Mouse (Mus musculus) spleen, adult 12 weeks (tissue): ENCODE results near the gene Fam178b.
"Not testable (repeated sequence)": the region's sequence is repeated elsewhere in the genome, so short reads cannot be mapped to it uniquely, and the experiment has no call there.

ENCODE experiments used
- DNase-seq: peaks from one replicate; pipeline ENCODE4 v3.0.0; 2022; ENCODE audit warnings: low spot score

Gene Fam178b

GRCm38 (mm10) chr1:36671260-36671659 is 11.7 kb downstream of the Fam178b start:
- DNase-seq = no peak

- DNase-seq = no peak
Measured at GRCm38 (mm10) chr1:36670256-36670655, 12.7 kb downstream of the Fam178b start.

GRCm38 (mm10) chr1:36668007-36668406 is 15.0 kb downstream of the Fam178b start:
- DNase-seq = not testable (repeated sequence)

GRCm38 (mm10) chr1:36665934-36666333 is 17.0 kb downstream of the Fam178b start:
- no peak for DNase-seq

- no peak for DNase-seq
Measured at GRCm38 (mm10) chr1:36665165-36665723, 17.7 kb downstream of the Fam178b start.

GRCm38 (mm10) chr1:36664457-36664856 is 18.5 kb downstream of the Fam178b start:
- DNase-seq = no peak

GRCm38 (mm10) chr1:36658621-36659399 is 24.2 kb downstream of the Fam178b start:
- no peak for DNase-seq

GRCm38 (mm10) chr1:36657658-36658415 is 25.1 kb downstream of the Fam178b start:
- DNase-seq = no peak

GRCm38 (mm10) chr1:36656233-36656632 is 26.8 kb downstream of the Fam178b start:
- no peak for DNase-seq

GRCm38 (mm10) chr1:36655039-36655438 is 27.9 kb downstream of the Fam178b start:
- no peak for DNase-seq

- DNase-seq = no peak
Measured at GRCm38 (mm10) chr1:36647631-36648030, 35.4 kb downstream of the Fam178b start.

- DNase-seq = no peak
Measured at GRCm38 (mm10) chr1:36646285-36646684, 36.7 kb downstream of the Fam178b start.

- no peak for DNase-seq
Measured at GRCm38 (mm10) chr1:36644615-36645007, 38.4 kb downstream of the Fam178b start.

- DNase-seq = no peak
Measured at GRCm38 (mm10) chr1:36643957-36644614, 38.9 kb downstream of the Fam178b start.

- DNase-seq = no peak
Measured at GRCm38 (mm10) chr1:36635826-36636485, 47.0 kb downstream of the Fam178b start.

GRCm38 (mm10) chr1:36634940-36635339 is 48.0 kb downstream of the Fam178b start:
- no peak for DNase-seq

- no peak for DNase-seq
Measured at GRCm38 (mm10) chr1:36633920-36634319, 49.1 kb downstream of the Fam178b start.

GRCm38 (mm10) chr1:36632846-36633245 is 50.1 kb downstream of the Fam178b start:
- no peak for DNase-seq

- no peak for DNase-seq
Measured at GRCm38 (mm10) chr1:36632090-36632489, 50.9 kb downstream of the Fam178b start.

GRCm38 (mm10) chr1:36631391-36631790 is 51.6 kb downstream of the Fam178b start:
- DNase-seq = no peak

GRCm38 (mm10) chr1:36630053-36630739 is 52.8 kb downstream of the Fam178b start:
- no peak for DNase-seq
